Mouse (Mus musculus) lung, postnatal 4 days (tissue): ENCODE measurements at regions not wholly inside any gene's neighbourhood (a gene's known extent, or its start where the extent isn't known, plus 50 kb on each side); places are given as distances from the start of the nearest gene placed in this dataset.

Experiments
- DNase-seq, 2 experiments: peaks; one replicate each; pipeline ENCODE4 v3.0.0; 2021

DNA sequence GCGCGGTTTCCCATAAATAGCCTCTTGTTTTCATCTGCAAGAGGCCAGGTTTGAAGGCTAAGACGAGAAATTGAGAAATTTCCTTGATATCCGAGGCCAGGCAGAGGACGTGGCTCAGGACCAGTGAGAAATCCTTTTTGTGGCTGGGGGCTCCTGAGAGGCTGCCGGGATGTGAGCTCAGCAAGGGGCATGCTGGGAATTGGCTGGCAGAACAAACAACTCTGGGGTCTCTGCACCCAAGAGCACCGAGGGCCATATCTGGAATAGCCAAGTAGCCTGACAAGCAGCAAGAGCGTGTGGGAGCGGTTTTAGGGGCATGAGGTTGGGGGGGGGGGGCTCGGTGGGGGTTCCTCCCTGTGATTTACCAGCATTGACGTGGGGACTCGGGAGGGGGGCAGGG lies 462.5 kb downstream of the Ccdc171 start:
- DNase-seq: no peak

DNA sequence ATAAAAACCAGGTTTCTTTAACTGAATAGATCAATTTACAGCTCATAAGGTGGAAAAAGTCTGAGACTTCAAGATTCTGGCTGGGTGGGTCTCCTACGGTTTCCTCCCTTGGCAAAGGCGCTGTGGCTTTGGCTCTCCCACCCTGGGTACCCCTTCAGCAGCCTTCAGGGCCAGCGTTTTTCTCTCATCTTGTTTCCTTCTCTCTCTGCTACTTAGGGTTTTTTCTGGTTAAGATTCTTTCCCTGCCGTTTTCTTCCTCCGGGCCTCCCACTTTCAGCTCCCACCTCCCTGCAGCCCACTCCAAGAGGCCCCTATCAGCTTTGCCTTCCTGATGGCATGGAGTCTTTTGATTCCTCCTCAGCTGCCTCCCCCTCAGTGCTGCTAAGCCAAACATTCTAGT lies 463.0 kb downstream of the Ccdc171 start:
- no peak for DNase-seq

- DNase-seq: peak; percentile 33 to 61
Measured at GRCm38 (mm10) chr4:83990126-83990989, 465.0 kb downstream of the Ccdc171 start.

DNA sequence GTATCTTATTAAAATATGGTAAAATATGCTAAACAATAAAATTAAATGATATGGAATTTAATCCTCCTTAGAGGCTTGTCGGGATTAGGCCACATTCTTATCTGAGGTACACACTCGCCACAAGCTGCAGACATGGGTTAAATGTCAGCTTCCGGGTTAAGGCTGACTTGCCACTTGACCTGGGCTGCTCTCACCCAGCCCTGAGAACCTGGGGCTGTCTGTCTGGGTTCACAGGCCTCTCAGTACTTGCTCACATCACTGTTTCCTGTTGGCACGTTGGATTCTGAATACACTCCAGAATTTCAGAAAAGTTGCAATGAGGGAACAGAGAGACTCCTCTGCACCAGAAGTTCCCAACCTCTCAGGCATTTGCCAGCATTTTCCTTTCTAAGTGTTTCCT lies 465.9 kb downstream of the Ccdc171 start:
- DNase-seq: no peak

GRCm38 (mm10) chr4:83997079-83997478 lies 471.7 kb downstream of the Ccdc171 start:
- DNase-seq: no peak

- DNase-seq: no peak
Measured at GRCm38 (mm10) chr4:84001645-84002044, 476.3 kb downstream of the Ccdc171 start.

DNA sequence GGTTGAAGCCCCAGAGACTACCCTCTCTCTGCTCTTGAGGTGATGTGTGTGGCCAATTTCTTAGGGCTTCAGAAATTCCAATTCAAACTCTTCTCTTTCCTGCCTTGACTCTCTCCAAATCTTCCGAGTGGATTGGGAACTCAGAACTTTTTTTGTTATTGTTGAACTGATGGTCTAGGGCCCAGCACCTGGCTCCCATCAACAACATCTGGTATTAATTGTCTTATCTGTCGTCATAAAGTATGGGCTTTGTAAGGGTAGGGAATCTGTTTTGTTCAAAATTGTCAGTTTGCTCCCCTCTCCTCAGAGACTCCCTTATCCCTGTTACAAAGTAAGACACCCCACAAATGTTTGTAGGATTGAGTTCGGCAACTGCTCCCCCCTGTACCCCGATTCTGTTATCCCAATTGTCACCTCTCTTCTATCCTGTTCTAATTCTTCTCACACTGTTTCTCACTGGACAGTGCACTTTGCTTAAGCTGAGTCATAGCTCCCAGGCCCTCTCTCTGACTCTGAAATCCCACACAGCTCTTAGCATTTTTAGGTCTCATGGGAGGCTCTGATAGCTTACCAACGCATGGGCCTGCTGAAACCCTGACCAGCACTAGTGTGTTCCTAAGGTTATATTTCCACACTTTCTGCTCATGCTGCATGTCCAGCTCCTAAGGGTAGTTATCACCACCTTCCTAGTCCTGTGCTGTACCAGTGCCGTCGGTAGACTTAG lies 478.9 kb downstream of the Ccdc171 start:
- no peak for DNase-seq

DNA sequence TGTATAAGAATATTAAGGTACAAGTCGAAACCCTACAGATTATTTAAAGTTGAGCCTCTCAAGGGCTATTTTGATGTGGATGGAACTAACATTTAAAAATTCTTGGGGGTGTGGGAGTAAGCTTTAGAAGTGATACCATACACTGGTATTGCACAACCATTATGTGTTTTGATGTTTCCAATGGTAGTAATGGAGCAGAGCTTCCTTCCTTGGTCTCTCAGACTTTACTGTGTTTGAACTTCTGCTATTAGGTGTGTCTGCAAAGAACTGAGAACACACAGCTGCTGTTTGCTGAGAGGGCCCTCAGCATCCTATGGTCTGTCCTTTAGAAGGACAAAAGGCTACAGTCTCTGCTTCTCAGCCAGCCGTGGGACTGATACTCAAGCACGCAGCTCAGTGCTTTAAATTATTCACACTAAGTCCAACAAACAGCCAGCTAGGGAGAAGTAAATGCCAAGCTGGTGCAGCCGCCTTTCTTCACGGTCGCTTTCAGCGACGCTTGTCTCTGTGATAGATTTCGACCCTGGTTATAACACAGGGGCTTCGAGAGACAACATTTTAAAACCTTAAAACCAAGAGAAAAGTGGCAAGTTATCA lies 479.5 kb downstream of the Ccdc171 start:
- no peak for DNase-seq

- DNase-seq: no peak
Measured at GRCm38 (mm10) chr4:84011941-84012340, 486.6 kb downstream of the Ccdc171 start.

DNA sequence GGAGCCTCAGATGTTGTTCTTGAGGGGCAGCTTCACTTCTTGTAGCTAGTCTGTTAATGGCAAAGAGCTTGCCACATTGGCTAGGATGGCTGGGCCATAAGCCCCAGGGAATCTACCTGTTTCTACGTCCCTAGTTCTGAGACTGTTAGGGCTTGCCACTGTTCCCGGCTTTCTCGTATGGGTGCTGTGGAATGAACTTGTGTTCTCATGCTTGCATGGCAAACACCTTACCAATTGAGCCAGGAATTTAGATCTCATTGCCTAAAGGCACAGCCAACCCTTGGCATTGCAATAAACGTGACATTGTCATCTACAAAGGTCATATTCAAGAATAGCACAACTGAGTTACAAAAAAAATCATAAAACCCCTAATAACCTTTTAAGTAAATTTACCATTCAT lies 489.8 kb downstream of the Ccdc171 start:
- no peak for DNase-seq

- DNase-seq: peak; percentile 8 to 40
Measured at GRCm38 (mm10) chr4:84015552-84016169, 490.3 kb downstream of the Ccdc171 start.

GRCm38 (mm10) chr4:84018135-84018534 lies 492.8 kb downstream of the Ccdc171 start:
- peak in 1 of 2 experiments; percentile 7 for DNase-seq

DNA sequence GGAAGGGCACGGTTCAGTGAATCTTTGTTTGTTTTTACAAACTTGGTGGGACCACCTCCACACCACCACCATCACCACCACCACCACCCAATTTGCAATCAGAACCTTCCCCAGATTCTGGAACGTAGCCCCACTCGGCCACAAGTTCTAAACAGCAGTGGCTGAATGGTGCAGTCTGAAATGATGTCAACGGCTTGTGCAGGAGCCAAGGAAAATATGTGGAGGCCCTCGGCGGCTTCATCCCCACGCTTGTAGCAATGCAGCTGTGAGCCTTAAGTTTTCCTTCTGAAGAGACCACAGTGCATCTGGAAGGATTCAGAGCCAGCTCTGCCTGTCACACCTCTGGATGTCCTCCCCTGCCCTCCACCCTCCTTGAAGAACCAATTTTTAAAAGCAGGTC lies 493.4 kb downstream of the Ccdc171 start:
- peak; percentile 51 to 74 for DNase-seq

DNA sequence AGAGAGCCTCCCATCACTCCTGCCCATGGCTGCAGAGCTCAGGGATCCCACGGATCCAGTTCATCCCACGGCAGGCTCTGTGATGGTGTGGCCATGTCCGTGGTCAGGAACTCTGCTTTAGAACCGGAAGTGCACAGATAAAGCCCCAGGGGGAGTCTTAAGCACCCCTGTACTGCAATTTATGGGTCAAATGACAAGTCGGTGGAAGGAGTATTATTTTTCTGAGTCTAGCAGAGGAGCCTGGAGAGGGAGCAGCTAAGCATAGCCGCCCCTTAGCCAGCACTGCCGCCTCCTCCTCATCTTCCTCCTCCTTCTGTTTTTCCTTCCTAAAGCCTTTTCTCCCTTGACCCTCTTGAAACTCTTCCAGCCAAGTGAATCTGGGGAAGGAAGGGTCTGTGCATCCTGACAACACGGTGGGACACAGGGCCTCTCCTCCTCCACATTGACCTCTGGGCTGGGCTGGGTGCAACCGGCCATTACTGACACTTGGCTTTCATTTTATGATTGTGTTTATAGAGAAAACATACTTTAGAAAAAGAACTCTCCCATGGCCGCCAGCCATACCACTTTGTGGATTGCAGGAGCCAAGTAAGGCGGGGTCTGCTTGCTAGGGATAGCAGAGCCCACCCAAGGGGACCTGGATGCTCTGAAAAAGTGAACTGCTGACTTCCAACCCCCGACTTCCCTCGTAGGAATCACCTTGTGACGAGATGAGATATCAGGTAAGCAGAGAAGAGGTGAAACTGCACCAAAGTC lies 494.3 kb downstream of the Ccdc171 start:
- peak; percentile 24 to 43 for DNase-seq

- no peak for DNase-seq
Measured at GRCm38 (mm10) chr4:84020692-84021091, 495.3 kb downstream of the Ccdc171 start.

- DNase-seq: no peak
Measured at GRCm38 (mm10) chr4:84022323-84022722, 497.0 kb downstream of the Ccdc171 start.

DNA sequence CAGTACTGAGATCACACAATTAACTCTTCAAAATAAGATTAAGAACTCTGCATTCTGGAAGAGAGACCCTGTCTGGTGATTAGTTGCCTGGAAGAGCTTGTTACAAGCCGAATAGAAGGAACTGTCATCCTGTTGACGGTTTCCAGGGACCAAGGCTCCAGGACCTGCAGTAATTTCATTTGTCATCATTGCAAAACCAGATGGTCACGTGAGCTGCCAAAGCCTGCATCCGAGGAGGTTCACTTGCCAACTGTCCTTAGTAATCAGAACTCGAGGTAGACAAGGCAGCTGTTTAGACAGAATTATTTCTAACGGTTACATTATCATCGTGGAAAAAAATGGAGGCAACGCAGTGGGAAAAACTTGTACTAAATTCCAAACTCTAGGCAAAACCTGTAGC lies 500.8 kb downstream of the Ccdc171 start:
- DNase-seq: no peak

GRCm38 (mm10) chr4:84028120-84028519 lies 502.8 kb downstream of the Ccdc171 start:
- DNase-seq: no peak

DNA sequence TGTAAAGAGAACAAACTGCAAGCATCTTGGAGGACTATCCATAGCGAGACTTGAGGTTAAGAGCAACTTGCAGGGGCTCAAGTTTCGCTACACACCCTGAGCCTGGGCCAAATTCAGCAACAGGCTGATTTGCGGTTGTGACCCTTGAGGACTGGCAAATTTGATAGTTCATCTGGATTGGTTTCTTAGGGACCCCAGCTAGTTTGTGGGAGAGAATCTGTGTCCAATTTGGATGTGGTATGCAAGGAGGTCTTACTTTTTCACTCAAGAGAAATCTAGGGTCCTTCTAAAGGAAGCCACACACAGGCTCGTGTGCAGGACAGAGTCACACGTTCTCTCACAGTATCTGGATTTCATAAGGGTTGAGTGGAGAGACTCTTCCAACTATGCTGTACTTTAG lies 505.6 kb downstream of the Ccdc171 start:
- DNase-seq: no peak

GRCm38 (mm10) chr4:84032505-84032904 lies 507.2 kb downstream of the Ccdc171 start:
- no peak for DNase-seq

GRCm38 (mm10) chr4:84035347-84035746 lies 510.0 kb downstream of the Ccdc171 start:
- DNase-seq: no peak

DNA sequence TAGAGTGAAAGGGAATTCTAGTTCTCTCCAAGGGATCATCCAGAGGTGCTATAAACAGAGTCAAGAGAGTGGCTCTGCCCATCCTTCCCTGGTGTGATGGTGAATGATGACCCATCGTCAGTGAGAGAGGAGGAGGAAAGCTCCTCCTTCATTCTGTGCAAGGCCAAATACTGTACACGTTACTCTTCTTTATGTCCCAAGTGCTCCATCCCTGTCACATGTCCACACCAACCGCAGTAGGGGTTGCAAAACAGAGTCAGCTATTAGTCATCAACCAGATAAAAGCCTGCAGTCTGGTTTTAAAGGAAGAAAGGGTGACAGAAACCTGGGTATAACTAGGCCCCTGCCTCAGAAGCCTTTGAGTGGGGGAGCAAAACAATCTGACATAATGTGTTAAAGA lies 512.2 kb downstream of the Ccdc171 start:
- DNase-seq: no peak

DNA sequence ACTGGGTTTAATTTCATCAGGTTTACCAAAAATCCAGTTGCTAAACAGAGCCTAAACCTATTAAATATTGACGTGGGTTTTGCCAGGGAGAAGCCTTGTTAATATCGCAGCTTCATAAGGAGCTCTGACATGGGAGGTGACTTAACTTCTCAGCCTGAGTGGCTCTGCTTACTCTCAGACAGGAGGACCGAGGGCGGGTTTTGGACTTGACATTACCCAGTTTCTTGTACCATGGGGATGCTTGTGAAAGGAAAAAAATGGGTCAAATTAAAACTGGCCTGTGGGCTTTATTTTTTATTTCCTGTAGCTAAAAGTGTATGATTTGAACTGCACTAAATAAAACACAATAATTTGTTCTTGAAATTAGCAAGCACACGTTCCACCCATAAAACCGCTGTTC lies 524.9 kb downstream of the Ccdc171 start:
- no peak for DNase-seq
